In genomic region chr4:110125067-110125784, GRCm38 (mm10) we compare ENCODE assay signal across 17 mouse cellular contexts.
DNase-seq lines count a peak whose midpoint lies in the region; ATAC-seq and TF ChIP-seq lines count a peak whose summit lies in the region.
"Had no signal": no experiment of that assay in that cellular context is flagged by ENCODE, and none has a peak within 500 bp of the region (broad histone marks: within the 10 kb centered on the region; RNA-seq: fewer than 3 reads in every experiment).

No protein-coding gene starts in this region.

- peak overlapping the region; percentile 14; the same call in 1 of the 2 replicates for H3K27ac ChIP-seq in hindbrain, embryonic 11.5 days (ENCODE audit: low read depth, low read length)
- H3K27ac ChIP-seq in hindbrain, embryonic 14.5 days = no peak overlapping the region
- H3K27ac ChIP-seq in neural tube, embryonic 15.5 days (replicated peaks) = no peak overlapping the region; the same call in 1 of the 2 replicates
- peak overlapping the region; percentile 70 for H3K27ac ChIP-seq in limb, embryonic 10.5 days
- H3K27ac ChIP-seq in stomach, postnatal 0 days (replicated peaks) = no peak overlapping the region
- no peak overlapping the region for H3K27ac ChIP-seq in midbrain, embryonic 16.5 days (ENCODE audit: low read length)
- H3K27ac ChIP-seq: forebrain, embryonic 13.5 days had no signal

- TF ChIP-seq EP300 in stomach, postnatal 0 days (optimal IDR thresholded peaks at IDR 0.05) = no peak

- WGBS in hindbrain, embryonic 11.5 days = 39% methylated on average over 6 of the region's 6 CpGs
- WGBS in hindbrain, embryonic 14.5 days = 38% methylated on average over 6 of the region's 6 CpGs
- 10% methylated on average over 6 of the region's 6 CpGs for WGBS in neural tube, embryonic 15.5 days
- WGBS in limb, embryonic 10.5 days = 16% methylated on average over 6 of the region's 6 CpGs
- 49% methylated on average over 6 of the region's 6 CpGs for WGBS in stomach, postnatal 0 days
- 42% methylated on average over 6 of the region's 6 CpGs for WGBS in midbrain, embryonic 16.5 days

- no peaks in the 10 kb centered on the region for H3K4me1 ChIP-seq in hindbrain, embryonic 11.5 days (replicated peaks; ENCODE audit: control insufficient read depth, insufficient read depth, low read length)
- peaks cover 18% of the 10 kb centered on the region for H3K4me1 ChIP-seq in hindbrain, embryonic 14.5 days (replicated peaks; ENCODE audit: control insufficient read depth, insufficient read depth, low read length)
- peaks cover 20% of the 10 kb centered on the region for H3K4me1 ChIP-seq in neural tube, embryonic 15.5 days
- H3K4me1 ChIP-seq in limb, embryonic 10.5 days = peaks cover 57% of the 10 kb centered on the region
- no peaks in the 10 kb centered on the region for H3K4me1 ChIP-seq in stomach, postnatal 0 days (replicated peaks; ENCODE audit: control insufficient read depth, insufficient read depth)
- peaks cover 9% of the 10 kb centered on the region for H3K4me1 ChIP-seq in midbrain, embryonic 16.5 days (ENCODE audit: control insufficient read depth, insufficient read depth, low read length)

- no peaks in the 10 kb centered on the region for H3K27me3 ChIP-seq in hindbrain, embryonic 11.5 days (ENCODE audit: control insufficient read depth, insufficient read depth, low read length)
- no peaks in the 10 kb centered on the region for H3K27me3 ChIP-seq in hindbrain, embryonic 14.5 days (ENCODE audit: control insufficient read depth, insufficient read depth, low read length)
- H3K27me3 ChIP-seq in neural tube, embryonic 15.5 days (replicated peaks) = no peaks in the 10 kb centered on the region
- 0 out of 2 replicates have a peak, but pooled peaks cover 10% of the 10 kb centered on the region for H3K27me3 ChIP-seq in limb, embryonic 10.5 days (ENCODE audit: low read depth, poor library complexity, severe bottlenecking)
- H3K27me3 ChIP-seq in stomach, postnatal 0 days (ENCODE audit: control insufficient read depth, insufficient read depth, low read length) = no peaks in the 10 kb centered on the region
- H3K27me3 ChIP-seq in midbrain, embryonic 16.5 days (ENCODE audit: control insufficient read depth, insufficient read depth, low read depth, low read length) = no peaks in the 10 kb centered on the region
- H3K27me3 ChIP-seq: forebrain, embryonic 13.5 days had no signal

- H3K4me2 ChIP-seq in hindbrain, embryonic 11.5 days (replicated peaks; ENCODE audit: low read depth, low read length) = no peak overlapping the region
- no peak overlapping the region for H3K4me2 ChIP-seq in hindbrain, embryonic 14.5 days (replicated peaks)
- H3K4me2 ChIP-seq in neural tube, embryonic 15.5 days = no peak overlapping the region
- no peak overlapping the region for H3K4me2 ChIP-seq in stomach, postnatal 0 days (replicated peaks; ENCODE audit: low read depth)
- H3K4me2 ChIP-seq in midbrain, embryonic 16.5 days (ENCODE audit: low read length) = no peak overlapping the region
- H3K4me2 ChIP-seq: forebrain, embryonic 13.5 days had no signal

- H3K4me3 ChIP-seq in hindbrain, embryonic 11.5 days (ENCODE audit: low read depth, low read length) = no peak overlapping the region
- no peak overlapping the region for H3K4me3 ChIP-seq in hindbrain, embryonic 14.5 days (replicated peaks; ENCODE audit: low read length)
- no peak overlapping the region for H3K4me3 ChIP-seq in neural tube, embryonic 15.5 days (replicated peaks)
- H3K4me3 ChIP-seq in limb, embryonic 10.5 days = peak overlapping the region; percentile 5; the same call in 1 of the 2 replicates
- no peak overlapping the region for H3K4me3 ChIP-seq in stomach, postnatal 0 days (ENCODE audit: low read depth, low read length)
- H3K4me3 ChIP-seq in midbrain, embryonic 16.5 days (ENCODE audit: low read depth, low read length) = no peak overlapping the region
- H3K4me3 ChIP-seq: forebrain, embryonic 13.5 days had no signal

- TF ChIP-seq CTCF in stomach, postnatal 0 days (IDR thresholded peaks at IDR 0.05; ENCODE audit: low read depth) = no peak

- 0 out of 2 replicates have a peak, but pooled peaks have one; percentile 9 for ATAC-seq in hindbrain, embryonic 11.5 days (ENCODE audit: low FRiP score)
- ATAC-seq in hindbrain, embryonic 14.5 days (ENCODE audit: low FRiP score) = no peak
- ATAC-seq in neural tube, embryonic 15.5 days (ENCODE audit: low FRiP score) = no peak
- ATAC-seq in stomach, postnatal 0 days (ENCODE audit: low FRiP score, low TSS enrichment) = no peak
- ATAC-seq in midbrain, embryonic 16.5 days = no peak
- ATAC-seq: forebrain, embryonic 13.5 days; lung, postnatal 0 days; Patski had no signal

- no peak overlapping the region for H3K9ac ChIP-seq in hindbrain, embryonic 11.5 days (ENCODE audit: low read depth, low read length)
- H3K9ac ChIP-seq in hindbrain, embryonic 14.5 days = no peak overlapping the region
- H3K9ac ChIP-seq in neural tube, embryonic 15.5 days (replicated peaks) = no peak overlapping the region
- H3K9ac ChIP-seq in stomach, postnatal 0 days (ENCODE audit: low read length) = no peak overlapping the region
- no peak overlapping the region for H3K9ac ChIP-seq in midbrain, embryonic 16.5 days (ENCODE audit: low read depth, low read length)
- H3K9ac ChIP-seq: forebrain, embryonic 13.5 days had no signal

- H3K36me3 ChIP-seq in hindbrain, embryonic 11.5 days (ENCODE audit: control insufficient read depth, insufficient read depth, low read length) = no peaks in the 10 kb centered on the region
- no peaks in the 10 kb centered on the region for H3K36me3 ChIP-seq in hindbrain, embryonic 14.5 days (replicated peaks; ENCODE audit: control insufficient read depth, insufficient read depth)
- H3K36me3 ChIP-seq in neural tube, embryonic 15.5 days = no peaks in the 10 kb centered on the region
- no peaks in the 10 kb centered on the region for H3K36me3 ChIP-seq in limb, embryonic 10.5 days
- H3K36me3 ChIP-seq in stomach, postnatal 0 days (ENCODE audit: control insufficient read depth, insufficient read depth, low read length) = no peaks in the 10 kb centered on the region
- no peaks in the 10 kb centered on the region for H3K36me3 ChIP-seq in midbrain, embryonic 16.5 days (ENCODE audit: control insufficient read depth, insufficient read depth, low read length)

- no peak for DNase-seq in hindbrain, embryonic 11.5 days (ENCODE audit: low spot score)
- DNase-seq in hindbrain, embryonic 14.5 days (ENCODE audit: low spot score) = no peak
- peak; percentile 19 for DNase-seq in neural tube, embryonic 10.5 days (ENCODE audit: extremely low spot score, low spot score)
- DNase-seq in limb, embryonic 10.5 days (ENCODE audit: low spot score) = peak; percentile 65
- no peak for DNase-seq in stomach, postnatal 0 days (ENCODE audit: low spot score)
- no peak for DNase-seq in urinary bladder, postnatal 4 days (ENCODE audit: low spot score in 2 of 2)
- DNase-seq: cerebellum, adult 11 months; cerebellum, postnatal 25 days; heart, adult 11 months; kidney, postnatal 10 days; layer of hippocampus, adult 9-11 months; spleen, adult 18-20 months had no signal

- H3K9me3 ChIP-seq in hindbrain, embryonic 11.5 days (ENCODE audit: control insufficient read depth, low read length) = no peaks in the 10 kb centered on the region
- no peaks in the 10 kb centered on the region for H3K9me3 ChIP-seq in hindbrain, embryonic 14.5 days (ENCODE audit: control insufficient read depth, low read length)
- H3K9me3 ChIP-seq in neural tube, embryonic 15.5 days (replicated peaks) = no peaks in the 10 kb centered on the region
- no peaks in the 10 kb centered on the region for H3K9me3 ChIP-seq in limb, embryonic 10.5 days (replicated peaks)
- H3K9me3 ChIP-seq in stomach, postnatal 0 days (ENCODE audit: control insufficient read depth, low read length) = no peaks in the 10 kb centered on the region
- no peaks in the 10 kb centered on the region for H3K9me3 ChIP-seq in midbrain, embryonic 16.5 days (replicated peaks; ENCODE audit: control insufficient read depth, low read length, poor library complexity, severe bottlenecking)
- H3K9me3 ChIP-seq: forebrain, embryonic 13.5 days had no signal

Comparison
In these comparisons a context has a peak if more than half of its experiments do, and no peak if none do; other contexts are left out.
1. H3K27ac ChIP-seq: peak in hindbrain, embryonic 11.5 days (single experiment) and limb, embryonic 10.5 days (single experiment); none in hindbrain, embryonic 14.5 days (single experiment), neural tube, embryonic 15.5 days (single experiment), stomach, postnatal 0 days (single experiment) and midbrain, embryonic 16.5 days (single experiment).
2. DNase-seq: peak in neural tube, embryonic 10.5 days (single experiment) and limb, embryonic 10.5 days (single experiment); none in hindbrain, embryonic 11.5 days (single experiment), hindbrain, embryonic 14.5 days (single experiment), stomach, postnatal 0 days (single experiment) and urinary bladder, postnatal 4 days (0 of 2).